Mouse (Mus musculus) lung, adult 2 months (tissue): Measurements from ENCODE around the gene Chgb. TPM values are rescaled to one million over a fixed set of nuclear protein-coding genes. Genes with fewer than 3 reads are reported as not detected.

Experiments used
- DNase-seq: peaks from one replicate; pipeline ENCODE4 v3.0.0; 2022
- H3K4me1 ChIP-seq: fragments of 200-500 bp; 2 replicates; pipeline ENCODE4 v1.6.1; 2011; ENCODE audit warnings: low read length; ENCODE audit not compliant: control insufficient read depth, insufficient read depth
- H3K4me3 ChIP-seq: fragments of 200-500 bp; replicated peaks from 2 replicates; pipeline ENCODE3; 2011; ENCODE audit warnings: low read depth, mild to moderate bottlenecking, control low read depth, low read length; ENCODE audit errors: extremely low read depth
- CTCF ChIP-seq: fragments of 200-500 bp; IDR thresholded peaks from 2 replicates; pipeline ENCODE4 v1.5.1; 2011; ENCODE audit warnings: mild to moderate bottlenecking, low read length, control low read depth; ENCODE audit not compliant: insufficient read depth
- POLR2A ChIP-seq: fragments of 200-500 bp; IDR thresholded peaks from 2 replicates; pipeline ENCODE4 v1.6.1; 2011; ENCODE audit warnings: low read depth, mild to moderate bottlenecking, control low read depth, low read length, borderline replicate concordance; ENCODE audit errors: extremely low read depth
- WGBS: fragments of 180-500 bp; shearing (Covaris S2); methylation state at CpG from one replicate; pipeline ENCODE4 v1.1.7; 2018; 5-methylcytosine and 5-hydroxymethylcytosine counted together
- polyA plus RNA-seq: library from polyadenylated mRNA; depleted of rRNA; stranded (reverse); fragments of >200 nt; gene quantifications from 2 replicates; pipeline ENCODE4 v1.2.3, GENCODE M21; 2012; rRNA removed

Chgb gene
- 0.07 and 0.31 TPM in 2 replicates for polyA plus RNA-seq

DNA sequence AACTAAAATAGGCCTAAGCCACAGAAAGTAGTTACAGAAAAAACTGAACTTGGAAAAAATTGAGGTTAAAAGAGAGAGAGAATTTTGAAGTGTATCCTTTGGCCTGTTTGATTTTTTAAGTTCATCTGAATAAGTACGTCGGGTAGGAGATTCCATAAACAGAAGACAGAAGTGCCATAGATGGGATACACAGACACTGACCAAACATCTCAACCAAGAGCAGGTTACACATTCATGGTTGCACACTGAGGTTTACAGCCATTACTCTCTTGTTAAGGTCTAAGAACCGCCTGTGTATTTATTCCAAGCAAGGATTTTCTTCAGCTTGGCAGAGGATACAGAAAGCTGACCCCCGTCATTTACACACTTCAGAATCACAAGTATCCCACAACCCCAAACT, at the start of gene Chgb:
Gene Chgb, plus strand, starts transcription at position 301 of the 400 bp plus-strand sequence.
- WGBS = 10% methylated on average over 4 of the region's 4 CpGs
- no peak for TF ChIP-seq CTCF
- TF ChIP-seq POLR2A = no peak
- Histone ChIP-seq H3K4me3 (no peak within 1 kb of the TSS), H3K4me1 (no peaks in the 10 kb centered on the region)
- DNase-seq = no peak

DNA sequence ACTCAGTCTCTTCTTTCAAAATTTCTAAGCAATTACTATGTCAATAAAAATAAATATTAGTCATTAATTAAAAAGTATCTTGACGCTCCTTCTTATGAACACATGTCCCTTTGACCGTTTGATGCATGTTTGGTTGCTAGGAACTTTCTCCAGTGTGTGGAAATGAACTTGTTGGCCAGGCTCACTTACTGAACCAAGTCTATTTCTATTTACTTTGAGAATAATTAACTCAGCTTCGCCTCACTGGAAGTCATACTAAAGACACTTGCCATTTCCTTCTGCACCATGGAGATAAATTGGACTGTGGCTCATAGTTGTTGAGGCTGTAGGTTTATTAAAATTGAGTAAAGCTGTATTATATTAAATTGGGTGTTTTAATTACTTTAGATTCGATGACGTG, 48.1 kb upstream of the Chgb start:
- no peak for DNase-seq
- Histone ChIP-seq H3K4me3 (no peak overlapping the region), H3K4me1 (no peaks in the 10 kb centered on the region)
- TF ChIP-seq POLR2A = no peak
- TF ChIP-seq CTCF = no peak
- 75% methylated on average over 5 of the region's 5 CpGs for WGBS

DNA sequence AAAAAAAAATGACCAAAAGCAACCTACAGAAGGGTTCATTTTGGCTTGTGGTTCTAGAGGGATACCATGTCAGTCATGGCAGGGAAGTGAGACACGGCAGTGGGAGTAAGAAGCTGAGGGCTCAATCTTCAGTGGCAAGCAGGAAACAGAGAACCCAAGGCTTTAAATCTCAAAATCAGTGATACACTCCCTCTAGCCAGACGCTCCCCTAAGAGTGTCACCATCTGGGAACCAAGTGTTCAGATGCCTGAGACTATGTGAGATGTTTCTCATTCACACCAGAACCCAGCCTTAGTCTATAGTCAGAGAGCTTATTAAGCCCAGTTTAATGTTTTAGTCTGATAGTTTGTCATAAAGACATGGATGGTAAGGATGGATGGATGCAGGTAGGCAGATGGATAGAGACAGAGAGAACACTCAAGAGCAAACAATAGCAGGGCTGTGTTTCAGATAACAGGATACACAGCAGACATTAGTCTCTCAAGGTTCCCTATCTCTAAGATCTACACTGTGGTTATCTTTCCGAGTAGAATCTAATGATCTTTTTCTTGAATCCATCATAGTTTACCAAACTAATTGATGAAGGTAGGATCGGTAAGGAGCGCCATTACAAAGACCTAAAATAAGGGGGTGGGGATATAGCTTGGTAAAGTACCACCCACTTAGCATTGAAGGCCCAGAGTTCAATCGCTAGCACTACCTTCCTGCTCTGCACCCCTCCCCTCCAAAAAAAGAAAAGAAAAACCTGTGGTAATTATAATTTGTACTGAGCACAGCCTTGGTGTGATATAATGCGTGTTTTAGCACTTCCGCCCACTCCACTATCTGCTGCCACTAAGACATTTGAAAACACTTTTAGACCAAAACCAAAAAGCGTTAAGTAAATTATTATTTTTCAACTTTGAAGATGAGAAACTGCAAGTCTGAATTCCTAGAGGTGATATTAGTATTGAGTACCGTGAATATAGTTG, 47.2 kb upstream of the Chgb start:
- no peak for DNase-seq
- Histone ChIP-seq H3K4me3 (no peak overlapping the region), H3K4me1 (no peaks in the 10 kb centered on the region)
- 90% methylated on average over 10 of the region's 10 CpGs for WGBS
- no peak for TF ChIP-seq CTCF
- TF ChIP-seq POLR2A = no peak

DNA sequence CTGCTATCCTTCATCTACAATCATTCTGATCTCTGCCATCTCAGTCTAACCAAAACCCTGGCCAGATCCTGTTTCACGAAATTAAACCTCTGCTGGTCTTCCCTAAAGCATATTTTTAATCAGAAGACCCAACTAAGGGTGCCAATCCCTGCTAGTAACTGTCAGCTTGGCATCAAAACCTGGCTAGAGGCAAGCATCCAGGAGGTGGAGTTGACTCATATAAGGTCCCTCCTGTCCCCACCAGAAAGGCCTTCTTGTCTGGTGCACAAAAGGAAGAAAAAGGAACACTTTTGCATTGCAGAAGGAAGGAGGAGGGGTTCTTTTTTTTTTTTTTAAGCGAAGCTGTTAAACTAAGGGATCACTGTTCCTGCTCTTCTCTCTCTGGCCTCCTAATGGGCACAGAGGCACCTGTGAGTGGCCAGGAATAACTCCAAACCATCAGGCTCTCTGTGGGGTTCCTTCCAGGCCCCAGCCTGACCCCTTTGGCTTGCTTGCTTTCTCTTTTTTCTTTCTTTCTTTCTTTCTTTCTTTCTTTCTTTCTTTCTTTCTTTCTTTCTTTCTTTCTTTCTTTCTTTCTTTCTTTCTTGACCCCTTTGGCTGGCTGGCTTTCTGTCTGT, 42.2 kb upstream of the Chgb start:
- no peak for DNase-seq
- Histone ChIP-seq H3K4me3 (no peak overlapping the region), H3K4me1 (no peaks in the 10 kb centered on the region)
- WGBS = 73% methylated on average over 2 of the region's 2 CpGs
- TF ChIP-seq POLR2A (no peak), CTCF (no peak)

DNA sequence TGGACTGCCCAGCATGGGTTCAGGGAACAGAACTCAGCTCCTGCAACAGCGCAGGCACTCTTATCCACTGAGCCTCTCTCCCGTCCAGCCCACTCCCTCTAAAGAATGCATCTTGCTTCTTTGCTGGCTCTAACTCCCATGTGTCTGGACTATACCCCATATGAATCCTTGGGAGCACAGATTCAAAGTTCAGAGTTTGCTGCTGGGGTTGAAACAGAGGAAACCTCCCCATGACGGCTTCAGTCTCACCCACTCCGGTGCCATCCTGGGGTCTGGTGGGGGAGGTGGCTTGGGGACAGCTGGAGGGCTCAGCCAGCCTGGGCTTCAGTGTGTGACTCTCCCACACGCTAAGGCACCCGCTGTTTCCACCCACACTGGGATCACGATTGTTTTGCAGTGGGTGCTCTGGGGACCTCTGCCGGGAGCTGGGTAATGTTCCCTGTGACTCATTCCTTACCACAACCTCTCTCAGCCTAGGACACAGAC, 39.2 kb upstream of the Chgb start:
- DNase-seq = no peak
- TF ChIP-seq POLR2A (no peak), CTCF (no peak)
- Histone ChIP-seq H3K4me3 (no peak overlapping the region), H3K4me1 (no peaks in the 10 kb centered on the region)
- WGBS = 84% methylated on average over 8 of the region's 8 CpGs

DNA sequence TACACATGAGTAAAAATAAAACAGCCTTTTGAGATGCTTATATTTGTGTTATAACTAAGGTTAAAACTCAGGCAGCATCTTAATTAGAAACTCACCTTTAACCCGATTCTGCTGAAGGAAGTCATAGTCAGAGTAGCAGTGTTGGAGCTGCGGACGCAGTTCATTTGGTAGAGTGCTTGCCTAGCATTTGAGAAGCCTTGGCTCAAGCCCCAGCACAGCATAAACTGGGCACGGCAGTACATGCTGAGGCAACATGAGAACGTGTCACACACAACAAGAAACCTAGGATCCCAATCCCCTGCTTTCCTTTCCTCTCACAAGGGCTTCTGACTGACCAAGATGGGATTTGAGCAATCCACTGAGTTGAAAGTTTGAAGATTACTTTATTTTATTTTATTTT, 36.2 kb upstream of the Chgb start:
- no peak for TF ChIP-seq CTCF
- TF ChIP-seq POLR2A = no peak
- Histone ChIP-seq H3K4me1 (no peaks in the 10 kb centered on the region), H3K4me3 (no peak overlapping the region)
- no peak for DNase-seq
- 92% methylated on average over 5 of the region's 5 CpGs for WGBS

DNA sequence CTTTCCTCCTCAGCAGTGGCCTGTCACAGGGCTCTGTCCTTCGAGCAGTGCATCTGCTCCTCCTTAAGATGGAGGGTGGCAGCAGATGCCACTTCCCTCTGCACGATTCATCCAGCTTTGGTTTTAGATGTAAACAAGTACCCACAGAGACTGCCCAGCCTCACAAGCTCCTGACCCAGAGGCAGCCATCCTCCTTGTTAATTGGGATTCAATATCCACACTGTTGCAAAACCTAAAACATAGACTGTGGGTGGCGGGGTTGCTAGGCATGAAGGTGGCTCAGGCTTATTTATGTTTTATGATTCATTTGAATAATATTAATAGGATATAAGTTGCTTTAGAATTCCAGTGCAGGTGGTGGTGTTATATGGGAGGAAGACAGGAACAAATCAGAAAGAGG, 35.0 kb upstream of the Chgb start:
- DNase-seq = no peak
- no peaks in the 10 kb centered on the region for H3K4me1 ChIP-seq
- no peak for TF ChIP-seq POLR2A
- TF ChIP-seq CTCF = no peak
- WGBS = 81% methylated on average over 3 of the region's 3 CpGs
- H3K4me3 ChIP-seq = no peak overlapping the region

DNA sequence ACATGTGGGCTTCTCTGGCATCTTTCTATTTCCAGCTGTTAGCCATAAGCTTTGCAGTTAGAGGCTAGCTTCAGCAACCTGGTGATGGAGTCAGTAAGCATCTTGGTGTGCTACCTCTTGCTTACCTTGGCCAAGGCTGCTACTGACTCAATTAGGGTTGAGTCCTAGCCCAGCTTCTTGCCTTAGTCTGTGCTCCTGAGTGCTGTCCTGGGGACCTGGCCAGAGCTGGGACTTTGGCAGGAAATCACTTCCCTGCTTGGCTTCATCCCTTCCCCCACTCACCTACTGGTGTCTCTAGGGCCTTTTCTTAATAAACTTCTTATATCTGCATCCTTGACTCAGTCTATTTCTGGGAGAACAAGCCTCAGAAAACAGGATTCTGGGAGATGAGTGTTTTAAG, 30.4 kb upstream of the Chgb start:
- no peaks in the 10 kb centered on the region for H3K4me1 ChIP-seq
- TF ChIP-seq CTCF = no peak
- DNase-seq = no peak
- no peak overlapping the region for H3K4me3 ChIP-seq

DNA sequence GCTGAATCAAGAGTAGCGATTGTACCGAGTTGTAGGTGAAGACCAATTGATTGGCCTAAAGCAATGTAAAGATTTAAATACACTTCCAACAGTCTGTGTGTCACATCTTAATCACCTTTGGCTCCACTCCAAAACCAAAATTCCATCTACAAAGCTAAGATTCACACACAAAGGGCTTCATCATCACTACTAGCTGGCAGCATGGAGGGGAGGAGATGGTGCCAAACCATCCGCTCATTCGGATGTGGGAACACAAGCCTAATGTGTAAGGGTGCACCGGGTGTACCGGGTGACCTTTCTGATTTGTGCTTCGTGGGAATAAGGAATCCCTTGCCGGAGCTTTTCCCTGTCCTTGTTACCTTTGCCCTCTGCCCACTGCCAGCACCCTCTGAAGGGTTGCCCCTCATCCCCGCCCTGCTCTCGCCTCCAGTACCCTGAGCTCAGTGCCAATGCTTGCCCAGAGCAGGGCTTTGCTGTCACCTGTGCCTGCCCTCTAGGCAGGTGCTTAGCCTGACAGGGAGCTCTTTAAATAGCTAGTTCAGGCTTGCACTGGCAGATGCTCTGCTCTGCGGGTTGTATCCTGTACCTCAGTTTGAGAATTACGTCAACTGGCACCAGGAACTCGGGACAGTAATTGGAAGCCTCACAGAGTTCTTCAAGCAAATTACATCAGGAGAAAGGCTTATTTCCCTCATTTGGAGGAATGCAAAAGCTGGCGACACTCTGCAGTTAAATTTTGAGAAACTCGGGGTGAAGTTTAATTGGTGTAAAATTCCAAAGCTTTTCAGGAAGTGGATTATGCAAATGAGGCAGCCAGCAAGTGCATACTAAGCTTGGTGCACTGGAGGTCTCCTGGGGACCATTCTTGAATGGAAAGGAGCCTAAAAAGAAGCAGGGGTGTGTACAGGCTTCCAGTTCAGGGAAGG, 29.7 kb upstream of the Chgb start:
- no peak for DNase-seq

DNA sequence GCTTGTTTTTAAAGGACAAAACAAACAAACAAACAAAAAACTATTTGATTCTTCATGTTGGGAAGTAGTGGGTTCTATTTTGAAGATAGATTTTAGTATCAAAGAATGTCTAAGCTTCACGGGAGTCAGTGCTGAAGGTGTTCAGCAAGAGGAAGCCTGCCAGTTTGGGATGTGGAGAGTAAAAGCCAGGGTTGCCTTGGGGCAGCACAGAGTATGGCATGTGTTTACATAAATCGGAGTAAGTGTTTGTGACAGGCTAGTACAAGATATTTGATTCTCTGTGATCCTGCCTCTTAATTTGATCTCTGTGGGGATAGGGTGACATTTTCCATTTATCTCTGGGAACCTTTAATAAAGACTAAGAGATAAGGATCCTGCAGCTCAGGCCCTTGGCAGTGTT, 28.7 kb upstream of the Chgb start:
- 46% methylated on average over 2 of the region's 2 CpGs for WGBS
- H3K4me1 ChIP-seq = no peaks in the 10 kb centered on the region
- TF ChIP-seq POLR2A (no peak), CTCF (no peak)
- DNase-seq = no peak
- H3K4me3 ChIP-seq = no peak overlapping the region

More for the DNA sequence above, 29.7 kb upstream of the Chgb start:
- 80% methylated on average over 15 of the region's 15 CpGs for WGBS
- Histone ChIP-seq H3K4me1 (no peaks in the 10 kb centered on the region), H3K4me3 (no peak overlapping the region)
- TF ChIP-seq POLR2A = no peak
